Mouse (Mus musculus) ES-E14 (cell line): ENCODE data around the gene Best1.

Experiments
- CHD2 ChIP-seq: IDR thresholded peaks from 2 replicates; pipeline ENCODE4 v1.6.1; 2014; ENCODE audit warnings: mild to moderate bottlenecking, low read depth, low read length, inconsistent platforms
- HCFC1 ChIP-seq: IDR thresholded peaks from 2 replicates; pipeline ENCODE4 v1.6.1; 2012; ENCODE audit warnings: low read length, inconsistent platforms, borderline replicate concordance; ENCODE audit not compliant: insufficient read depth
- MAFK ChIP-seq: IDR thresholded peaks from 2 replicates; pipeline ENCODE4 v1.6.1; 2014; ENCODE audit warnings: mild to moderate bottlenecking, low read depth, low read length, inconsistent platforms; ENCODE audit not compliant: insufficient read depth

GRCm38 (mm10) chr19:10046346-10046745 lies 44.9 kb upstream of the Best1 start:
- TF ChIP-seq CHD2 (no peak), HCFC1 (no peak), MAFK (no peak)
